Comparison of ENCODE assay signal across 10 mouse cellular contexts in genomic region chr6:88190310-88191023, GRCm38 (mm10). TPM values are rescaled to one million over a fixed set of nuclear protein-coding genes. Genes with fewer than 3 reads are reported as not detected.
DNase-seq lines count a peak whose midpoint lies in the region; ATAC-seq and TF ChIP-seq lines count a peak whose summit lies in the region.
"Had no signal": no experiment of that assay in that cellular context is flagged by ENCODE, and none has a peak within 500 bp of the region (broad histone marks: within the 10 kb centered on the region; RNA-seq: fewer than 3 reads in every experiment).

No protein-coding gene starts in this region.

- H3K9ac ChIP-seq in kidney, postnatal 0 days (ENCODE audit: low read depth, low read length), result no peak overlapping the region
- H3K9ac ChIP-seq in heart, embryonic 13.5 days, result peak overlapping the region; percentile 40; the same call in 1 of the 2 replicates
- H3K9ac ChIP-seq in liver, embryonic 14.5 days (replicated peaks), result no peak overlapping the region
- 0 out of 2 replicates have a peak overlapping the region, but pooled peaks have one; percentile 44 for H3K9ac ChIP-seq in neural tube, embryonic 13.5 days

- H3K36me3 ChIP-seq in kidney, postnatal 0 days (ENCODE audit: insufficient read depth, low read length), result no peaks in the 10 kb centered on the region
- H3K36me3 ChIP-seq in heart, embryonic 13.5 days, result no peaks in the 10 kb centered on the region
- H3K36me3 ChIP-seq in liver, embryonic 14.5 days (replicated peaks; ENCODE audit: control insufficient read depth, insufficient read depth, low read depth), result no peaks in the 10 kb centered on the region
- no peaks in the 10 kb centered on the region for H3K36me3 ChIP-seq in neural tube, embryonic 13.5 days

- TF ChIP-seq EP300 in liver, embryonic 14.5 days (IDR thresholded peaks at IDR 0.05; ENCODE audit: low read depth), result no peak

- H3K27ac ChIP-seq in kidney, postnatal 0 days, result no peak overlapping the region
- H3K27ac ChIP-seq in heart, embryonic 13.5 days (replicated peaks), result no peak overlapping the region
- no peak overlapping the region for H3K27ac ChIP-seq in liver, embryonic 14.5 days
- no peak overlapping the region for H3K27ac ChIP-seq in neural tube, embryonic 13.5 days (replicated peaks)

- peaks cover 66% of the 10 kb centered on the region for H3K27me3 ChIP-seq in kidney, postnatal 0 days (ENCODE audit: insufficient read depth, low read length)
- peaks cover 100% of the 10 kb centered on the region for H3K27me3 ChIP-seq in heart, embryonic 13.5 days (replicated peaks)
- peaks cover 67% of the 10 kb centered on the region for H3K27me3 ChIP-seq in liver, embryonic 14.5 days (ENCODE audit: control insufficient read depth, insufficient read depth, low read length)
- peaks cover 99% of the 10 kb centered on the region for H3K27me3 ChIP-seq in neural tube, embryonic 13.5 days
- H3K27me3 ChIP-seq: Patski had no signal

- 8% methylated on average over 49 of the region's 49 CpGs for WGBS in kidney, postnatal 0 days
- WGBS in heart, embryonic 13.5 days, result 3% methylated on average over 49 of the region's 49 CpGs
- WGBS in liver, embryonic 14.5 days (ENCODE audit: insufficient replicate concordance), result 11% methylated on average over 49 of the region's 49 CpGs
- WGBS in neural tube, embryonic 13.5 days, result 1% methylated on average over 49 of the region's 49 CpGs

- no peak overlapping the region for H3K4me3 ChIP-seq in kidney, postnatal 0 days (replicated peaks; ENCODE audit: low read depth, low read length)
- peak overlapping the region; percentile 60 for H3K4me3 ChIP-seq in heart, embryonic 13.5 days
- H3K4me3 ChIP-seq in liver, embryonic 14.5 days (ENCODE audit: insufficient read depth in 1 of 2, low read depth in 2 of 2, low read length in 2 of 2), result no peak overlapping the region
- peak overlapping the region; percentile 46 for H3K4me3 ChIP-seq in neural tube, embryonic 13.5 days

- no peak for TF ChIP-seq CTCF in kidney, postnatal 0 days (IDR thresholded peaks at IDR 0.05; ENCODE audit: low read depth)
- no peak for TF ChIP-seq CTCF in liver, embryonic 14.5 days (IDR thresholded peaks at IDR 0.05; ENCODE audit: low read depth)

- H3K4me1 ChIP-seq in kidney, postnatal 0 days (replicated peaks; ENCODE audit: insufficient read depth, low read length), result peaks cover 14% of the 10 kb centered on the region
- H3K4me1 ChIP-seq in heart, embryonic 13.5 days, result peaks cover 34% of the 10 kb centered on the region
- peaks cover 2 to 7% of the 10 kb centered on the region in 2 experiments; a peak in 3 of 4 replicates for H3K4me1 ChIP-seq in liver, embryonic 14.5 days (replicated peaks; ENCODE audit: control insufficient read depth in 2 of 2, insufficient read depth in 2 of 2, low read length in 1 of 2)
- H3K4me1 ChIP-seq in neural tube, embryonic 13.5 days (replicated peaks), result peaks cover 28% of the 10 kb centered on the region

- DNase-seq in kidney, postnatal 0 days (ENCODE audit: low spot score), result peak; percentile 8
- DNase-seq in kidney, adult 18-20 months, result no peak
- DNase-seq in liver, embryonic 14.5 days (ENCODE audit: low read depth in 3 of 3, low spot score in 3 of 3), result peak in 1 of 3 experiments; percentile 18
- no peak for DNase-seq in urinary bladder, adult 2 months (ENCODE audit: low spot score)
- DNase-seq in c-Kit-positive CD71-positive TER-119-positive erythroid progenitor cells, embryonic 14.5 days (ENCODE audit: low spot score), result no peak

- no peak for ATAC-seq in kidney, postnatal 0 days (replicated peaks; ENCODE audit: low FRiP score, low read depth)
- no peak for ATAC-seq in heart, embryonic 13.5 days (ENCODE audit: extremely low read depth, insufficient number of reproducible peaks, low FRiP score, low TSS enrichment)
- no peak for ATAC-seq in liver, embryonic 14.5 days (ENCODE audit: insufficient read depth)
- peak; percentile 17; the same call in 1 of the 2 replicates for ATAC-seq in neural tube, embryonic 13.5 days (ENCODE audit: low read depth)
- no peak for ATAC-seq in erythroid progenitor cell, adult 5-6 weeks (replicated peaks; ENCODE audit: low FRiP score, poor library complexity, severe bottlenecking)
- ATAC-seq: Patski had no signal

- no peak overlapping the region for H3K4me2 ChIP-seq in kidney, postnatal 0 days (ENCODE audit: low read length)
- peak overlapping the region; percentile 87 for H3K4me2 ChIP-seq in heart, embryonic 13.5 days
- H3K4me2 ChIP-seq in liver, embryonic 14.5 days (ENCODE audit: low read depth), result peak overlapping the region; percentile 72
- H3K4me2 ChIP-seq in neural tube, embryonic 13.5 days, result peak overlapping the region; percentile 62

- no peaks in the 10 kb centered on the region for H3K9me3 ChIP-seq in kidney, postnatal 0 days (replicated peaks; ENCODE audit: low read length)
- H3K9me3 ChIP-seq in heart, embryonic 13.5 days, result no peaks in the 10 kb centered on the region
- no peaks in the 10 kb centered on the region for H3K9me3 ChIP-seq in liver, embryonic 14.5 days (ENCODE audit: control insufficient read depth, low read length)
- no peaks in the 10 kb centered on the region for H3K9me3 ChIP-seq in neural tube, embryonic 13.5 days

RNA-seq across cellular contexts. Expression of gene Gata2, which starts 3.2 kb away (rescaled TPM):
- 56.3 and 64.3 TPM in 2 replicates for polyA plus RNA-seq in kidney, postnatal 0 days (2015; fragmentation: Nextera tagmentation; extraction: Ambion mirVana)
- polyA plus RNA-seq in heart, embryonic 13.5 days (2015; fragmentation: Nextera tagmentation; extraction: Ambion mirVana), result 14.3 and 17.6 TPM in 2 replicates
- polyA plus RNA-seq in liver, embryonic 14.5 days (2012; rRNA removed), result 2.4 and 2.8 TPM in 2 replicates
- 3.1 and 3.9 TPM in 2 replicates for polyA plus RNA-seq in liver, embryonic 14.5 days (2014; fragmentation: Nextera tagmentation; extraction: Ambion mirVana)
- polyA plus RNA-seq in neural tube, embryonic 13.5 days (2015; fragmentation: Nextera tagmentation; extraction: Ambion mirVana), result 6.8 and 6.9 TPM in 2 replicates
- 41.4 and 55.5 TPM in 2 replicates for polyA plus RNA-seq in urinary bladder, adult 2 months (2012; rRNA removed)
- total RNA-seq in erythroid progenitor cell, adult 5-6 weeks (2015; ENCODE audit: low replicate concordance), result 8.8 and 23.1 TPM in 2 replicates
- 2.6 and 3.3 TPM in 2 replicates for total RNA-seq in erythroid progenitor cell, adult 5-6 weeks (2017; ENCODE audit: low replicate concordance)

RNA-seq across cellular contexts. Expression of gene Dnajb8, which starts 31.6 kb away (rescaled TPM):
- polyA plus RNA-seq in kidney, postnatal 0 days (2015; fragmentation: Nextera tagmentation; extraction: Ambion mirVana), result not detected in 2 replicates
- polyA plus RNA-seq in heart, embryonic 13.5 days (2015; fragmentation: Nextera tagmentation; extraction: Ambion mirVana), result not detected in 2 replicates
- not detected in 2 replicates for polyA plus RNA-seq in liver, embryonic 14.5 days (2012; rRNA removed)
- not detected in 2 replicates for polyA plus RNA-seq in liver, embryonic 14.5 days (2014; fragmentation: Nextera tagmentation; extraction: Ambion mirVana)
- polyA plus RNA-seq in neural tube, embryonic 13.5 days (2015; fragmentation: Nextera tagmentation; extraction: Ambion mirVana), result not detected in 2 replicates
- polyA plus RNA-seq in urinary bladder, adult 2 months (2012; rRNA removed), result not detected in 2 replicates
- not detected in 2 replicates for total RNA-seq in erythroid progenitor cell, adult 5-6 weeks (2015; ENCODE audit: low replicate concordance)
- total RNA-seq in erythroid progenitor cell, adult 5-6 weeks (2017; ENCODE audit: low replicate concordance), result not detected in 2 replicates
- total RNA-seq: heart, adult 2 months had no signal
- polyA plus RNA-seq: Patski had no signal

Comparison
In these comparisons a context has a peak if more than half of its experiments do, and no peak if none do; other contexts are left out.
1. H3K4me3 ChIP-seq: peak in heart, embryonic 13.5 days (single experiment) and neural tube, embryonic 13.5 days (single experiment); none in kidney, postnatal 0 days (single experiment) and liver, embryonic 14.5 days (0 of 2).
2. H3K9ac ChIP-seq: peak in heart, embryonic 13.5 days (single experiment) and neural tube, embryonic 13.5 days (single experiment); none in kidney, postnatal 0 days (single experiment) and liver, embryonic 14.5 days (single experiment).